Mouse (Mus musculus) megakaryocyte, embryonic 14.5 days (primary cell): ENCODE data around the gene Map2.

Source experiments
- FLI1 ChIP-seq: IDR thresholded peaks from 2 replicates; pipeline ENCODE4 v1.6.1; 2012; ENCODE audit warnings: low read length, inconsistent platforms, mixed read lengths
- GATA1 ChIP-seq: IDR thresholded peaks from 3 replicates; pipeline ENCODE4 v1.6.1; 2012; ENCODE audit warnings: mixed read lengths, low read length, inconsistent platforms, borderline replicate concordance

- no peak for TF ChIP-seq GATA1
- TF ChIP-seq FLI1 = no peak
Measured at GRCm38 (mm10) chr1:66196240-66196639, 21.2 kb downstream of the Map2 start.
